Mouse (Mus musculus): Measurements from ENCODE around the gene Acbd5.

DNA sequence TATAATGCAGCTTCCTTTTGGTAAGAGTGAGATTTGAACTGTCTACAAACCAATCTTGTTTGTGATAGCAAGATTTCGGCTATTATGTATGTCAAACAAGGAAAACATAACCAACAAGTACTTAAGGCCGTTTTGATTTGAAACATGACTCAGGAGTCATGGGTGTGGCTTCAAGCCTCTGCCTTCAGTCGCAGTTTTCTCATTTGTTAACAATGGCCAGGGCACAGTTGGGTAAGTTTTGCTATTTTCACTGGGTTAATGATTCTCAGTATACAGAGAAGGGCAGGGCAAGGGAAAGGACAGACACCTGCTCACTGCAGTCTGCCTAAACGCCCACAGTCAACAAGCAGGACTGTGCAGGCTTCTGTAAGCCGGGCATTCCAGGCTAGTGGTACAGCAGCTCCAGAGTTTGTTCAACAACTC lies 87.2 kb downstream of the Acbd5 start:
- TF ChIP-seq CTCF (IDR thresholded peaks at IDR 0.05; ENCODE audit: insufficient read depth, low read length), result no peak
- no peak for TF ChIP-seq POLR2A (IDR thresholded peaks at IDR 0.05; ENCODE audit: borderline replicate concordance, extremely low read depth, low read depth, low read length)
